Mouse (Mus musculus) kidney, postnatal 0 days (tissue): ENCODE measurements at regions not wholly inside any gene's neighbourhood (a gene's known extent, or its start where the extent isn't known, plus 50 kb on each side); places are given as distances from the start of the nearest gene placed in this dataset.
A peak's percentile ranks its signal among the peaks of the same experiment; 100 is the strongest.

Experiments used
- ATAC-seq: fragments of 200-750 bp; cut with Nextera tagmentation; replicated peaks from 2 replicates; pipeline ENCODE4 v1.8.0; 2017; ENCODE audit warnings: low read depth, moderate number of reproducible peaks, moderate TSS enrichment, moderate library complexity; ENCODE audit not compliant: low FRiP score
- DNase-seq: peaks from one replicate; pipeline ENCODE4 v3.0.0-alpha.2; 2016; ENCODE audit warnings: low spot score
- H3K27ac ChIP-seq: fragments of 300-500 bp; sonication (generic); 2 replicates; pipeline ENCODE4 v1.5.1; 2014; ENCODE audit warnings: mild to moderate bottlenecking
- H3K27me3 ChIP-seq: fragments of 300-500 bp; sonication (generic); 2 replicates; pipeline ENCODE4 v1.6.1; 2014; ENCODE audit warnings: low read length, mixed read lengths; ENCODE audit not compliant: insufficient read depth
- H3K36me3 ChIP-seq: fragments of 300-500 bp; sonication (generic); 2 replicates; pipeline ENCODE4 v1.6.1; 2014; ENCODE audit warnings: low read length, mixed read lengths; ENCODE audit not compliant: insufficient read depth
- H3K4me1 ChIP-seq: fragments of 300-500 bp; sonication (generic); replicated peaks from 2 replicates; pipeline ENCODE4 v1.6.1; 2014; ENCODE audit warnings: antibody characterized with exemption, low read length, mixed read lengths; ENCODE audit not compliant: insufficient read depth
- H3K4me2 ChIP-seq: fragments of 300-500 bp; sonication (generic); 2 replicates; pipeline ENCODE4 v1.6.1; 2014; ENCODE audit warnings: mild to moderate bottlenecking, low read length, moderate library complexity, mixed read lengths
- H3K4me3 ChIP-seq: fragments of 300-500 bp; sonication (generic); replicated peaks from 2 replicates; pipeline ENCODE4 v1.5.1; 2014; ENCODE audit warnings: low read depth, low read length
- H3K9ac ChIP-seq: fragments of 300-500 bp; sonication (generic); 2 replicates; pipeline ENCODE4 v1.6.1; 2014; ENCODE audit warnings: low read depth, low read length
- H3K9me3 ChIP-seq: fragments of 300-500 bp; sonication (generic); replicated peaks from 2 replicates; pipeline ENCODE4 v1.6.1; 2016; ENCODE audit warnings: low read length, inconsistent platforms, mixed read lengths
- CTCF ChIP-seq: IDR thresholded peaks from 2 replicates; pipeline ENCODE4 v1.5.1; 2016; ENCODE audit warnings: antibody characterized with exemption, low read depth, mild to moderate bottlenecking, moderate library complexity
- WGBS: fragments of 180-500 bp; shearing (Covaris S2); extraction: QIAGEN DNeasy Blood & Tissue Kit; methylation state at CpG from one replicate; pipeline ENCODE4 v1.1.7; 2014; 5-methylcytosine and 5-hydroxymethylcytosine counted together

DNA sequence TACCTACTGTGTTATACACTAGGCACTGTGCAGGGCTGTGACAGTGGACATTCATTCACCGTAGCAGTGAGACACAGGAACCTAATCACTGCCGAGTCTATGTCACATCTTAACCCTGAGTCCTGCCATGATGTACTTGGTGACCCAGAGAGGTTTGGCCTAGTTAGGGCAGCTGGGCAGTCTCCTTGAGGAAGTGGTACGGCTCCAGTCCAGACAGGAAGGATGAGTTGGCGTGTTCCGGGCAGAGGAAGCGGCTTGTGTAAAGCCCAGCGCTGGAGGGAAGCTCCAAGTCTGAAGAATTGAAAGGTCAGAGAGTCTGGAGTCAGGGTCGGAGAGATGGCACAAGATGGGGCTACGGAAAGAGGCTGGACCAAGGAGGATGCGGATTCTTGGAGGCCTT lies 99.4 kb upstream of the Smim15 start:
- ATAC-seq (no peak), DNase-seq (peak; percentile 17)
- Histone ChIP-seq H3K27ac (no peak overlapping the region), H3K36me3 (no peaks in the 10 kb centered on the region), H3K4me1 (no peaks in the 10 kb centered on the region), H3K4me3 (no peak overlapping the region), H3K9ac (no peak overlapping the region), H3K27me3 (no peaks in the 10 kb centered on the region), H3K9me3 (no peaks in the 10 kb centered on the region), H3K4me2 (no peak overlapping the region)
- no peak for TF ChIP-seq CTCF
- 72% methylated on average over 10 of the region's 10 CpGs for WGBS

DNA sequence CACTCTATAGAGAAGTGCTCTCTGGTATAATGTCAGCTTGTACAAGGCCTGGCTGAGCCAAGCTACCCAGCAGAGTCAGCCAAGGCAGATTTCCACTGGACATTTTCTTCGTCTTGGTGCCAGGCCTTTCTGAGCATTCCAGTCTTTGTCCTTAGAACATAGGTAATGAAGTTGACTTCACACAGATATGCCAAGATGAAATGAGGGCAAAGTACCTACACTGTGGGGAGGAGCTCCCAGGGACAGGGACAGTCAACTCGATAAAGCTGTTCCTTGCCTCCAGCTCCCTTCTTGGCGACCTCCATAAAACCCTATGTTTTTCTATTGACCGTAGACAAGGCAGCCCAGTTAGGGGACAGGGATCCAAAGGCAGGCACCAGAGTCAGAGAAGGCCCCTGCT lies 101.3 kb upstream of the Smim15 start:
- no peak overlapping the region for H3K9ac ChIP-seq
- H3K4me3 ChIP-seq = no peak overlapping the region
- H3K9me3 ChIP-seq = no peaks in the 10 kb centered on the region
- no peak for DNase-seq
- ATAC-seq = no peak
- H3K36me3 ChIP-seq = no peaks in the 10 kb centered on the region
- no peak for TF ChIP-seq CTCF
- no peak overlapping the region for H3K27ac ChIP-seq
- H3K4me2 ChIP-seq = no peak overlapping the region; the same call in 1 of the 2 replicates
- WGBS = 74% methylated on average over 4 of the region's 4 CpGs
- H3K27me3 ChIP-seq = no peaks in the 10 kb centered on the region
- H3K4me1 ChIP-seq = no peaks in the 10 kb centered on the region

- Histone ChIP-seq H3K9me3 (no peaks in the 10 kb centered on the region), H3K27ac (no peak overlapping the region), H3K4me3 (no peak overlapping the region), H3K4me1 (no peaks in the 10 kb centered on the region), H3K36me3 (no peaks in the 10 kb centered on the region), H3K9ac (no peak overlapping the region), H3K27me3 (no peaks in the 10 kb centered on the region), H3K4me2 (no peak overlapping the region)
- 0 out of 2 replicates have a peak, but pooled peaks have one; percentile 25 for ATAC-seq
- TF ChIP-seq CTCF = no peak
- 28% methylated on average over 11 of the region's 11 CpGs for WGBS
- no peak for DNase-seq
These were observed 101.8 kb upstream of the Smim15 start for GRCm38 (mm10) chr13:107942297-107942962.

- no peak for TF ChIP-seq CTCF
- 41% methylated on average over 15 of the region's 15 CpGs for WGBS
- Histone ChIP-seq H3K36me3 (no peaks in the 10 kb centered on the region), H3K9me3 (no peaks in the 10 kb centered on the region), H3K4me2 (no peak overlapping the region), H3K4me1 (no peaks in the 10 kb centered on the region), H3K9ac (no peak overlapping the region), H3K27me3 (no peaks in the 10 kb centered on the region), H3K27ac (no peak overlapping the region), H3K4me3 (no peak overlapping the region)
- DNase-seq = no peak
- ATAC-seq = no peak
These were observed 104.2 kb upstream of the Smim15 start for GRCm38 (mm10) chr13:107939916-107940646.

GRCm38 (mm10) chr13:107935611-107936010 lies 108.6 kb upstream of the Smim15 start:
- H3K4me1 ChIP-seq = peaks cover 10% of the 10 kb centered on the region; the same call in 1 of the 2 replicates
- no peak for TF ChIP-seq CTCF
- 59% methylated on average over 12 of the region's 12 CpGs for WGBS
- no peak overlapping the region for H3K27ac ChIP-seq
- no peaks in the 10 kb centered on the region for H3K27me3 ChIP-seq
- DNase-seq (no peak), ATAC-seq (no peak)
- no peaks in the 10 kb centered on the region for H3K36me3 ChIP-seq
- H3K4me2 ChIP-seq = no peak overlapping the region
- no peaks in the 10 kb centered on the region for H3K9me3 ChIP-seq
- no peak overlapping the region for H3K9ac ChIP-seq
- H3K4me3 ChIP-seq = no peak overlapping the region

DNA sequence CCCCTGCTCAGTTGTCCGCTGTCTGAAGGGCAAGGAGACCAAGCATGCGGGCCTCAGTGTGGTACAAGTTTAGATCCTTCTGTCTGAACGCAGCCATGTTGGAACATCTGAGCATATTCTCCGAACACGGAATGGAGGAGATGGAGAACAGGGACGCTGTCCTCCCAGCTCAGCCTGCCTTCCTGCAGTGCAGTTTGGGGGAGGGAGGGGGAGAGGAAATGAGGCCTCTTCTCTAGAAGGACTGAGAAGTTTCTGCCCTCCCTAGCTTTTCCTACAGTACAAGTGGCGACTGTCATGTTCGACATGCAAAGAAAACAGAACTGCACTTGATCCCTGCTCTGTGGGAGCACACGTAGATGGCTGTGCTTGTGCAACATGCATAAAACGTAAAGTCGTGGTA lies 109.6 kb upstream of the Smim15 start:
- ATAC-seq (no peak), DNase-seq (no peak)
- WGBS = 41% methylated on average over 11 of the region's 11 CpGs
- Histone ChIP-seq H3K4me1 (peaks cover 10% of the 10 kb centered on the region; the same call in 1 of the 2 replicates), H3K4me2 (peak overlapping the region; percentile 13; the same call in 1 of the 2 replicates), H3K9me3 (no peaks in the 10 kb centered on the region), H3K4me3 (no peak overlapping the region), H3K9ac (no peak overlapping the region), H3K36me3 (no peaks in the 10 kb centered on the region), H3K27ac (no peak overlapping the region), H3K27me3 (no peaks in the 10 kb centered on the region)
- no peak for TF ChIP-seq CTCF
